Comparison of ENCODE assay signal across 35 mouse cellular contexts in genomic region chr8:104806127-104806526, GRCm38 (mm10). TPM values are rescaled to one million over a fixed set of nuclear protein-coding genes. Genes with fewer than 3 reads are reported as not detected.
DNase-seq lines count a peak whose midpoint lies in the region; ATAC-seq and TF ChIP-seq lines count a peak whose summit lies in the region.
"Had no signal": no experiment of that assay in that cellular context is flagged by ENCODE, and none has a peak within 500 bp of the region (broad histone marks: within the 10 kb centered on the region; RNA-seq: fewer than 3 reads in every experiment).

No protein-coding gene starts in this region.

- H3K27ac ChIP-seq in embryonic facial prominence, embryonic 14.5 days (replicated peaks; ENCODE audit: low read depth, low read length): no peak overlapping the region
- no peak overlapping the region for H3K27ac ChIP-seq in embryonic facial prominence, embryonic 10.5 days (replicated peaks)
- H3K27ac ChIP-seq in midbrain, embryonic 11.5 days (ENCODE audit: low read depth, low read length): no peak overlapping the region
- no peak overlapping the region for H3K27ac ChIP-seq in midbrain, postnatal 0 days (ENCODE audit: low read depth, low read length)
- H3K27ac ChIP-seq in heart, embryonic 11.5 days (ENCODE audit: low read depth, low read length): no peak overlapping the region
- H3K27ac ChIP-seq in hindbrain, embryonic 13.5 days: no peak overlapping the region
- H3K27ac ChIP-seq: embryonic facial prominence, embryonic 12.5 days; heart, embryonic 10.5 days; hindbrain, embryonic 12.5 days; kidney, postnatal 0 days; liver, embryonic 14.5 days; macrophage; neural tube, embryonic 12.5 days had no signal

- 24% methylated on average over 2 of the region's 2 CpGs for WGBS in embryonic facial prominence, embryonic 14.5 days
- 17% methylated on average over 2 of the region's 2 CpGs for WGBS in embryonic facial prominence, embryonic 10.5 days
- WGBS in midbrain, embryonic 11.5 days: 9% methylated on average over 2 of the region's 2 CpGs
- 0% methylated on average over 2 of the region's 2 CpGs for WGBS in midbrain, postnatal 0 days
- 36% methylated on average over 2 of the region's 2 CpGs for WGBS in heart, embryonic 11.5 days (ENCODE audit: insufficient replicate concordance)
- WGBS in hindbrain, embryonic 13.5 days: 26% methylated on average over 2 of the region's 2 CpGs

- no peaks in the 10 kb centered on the region for H3K9me3 ChIP-seq in embryonic facial prominence, embryonic 14.5 days (ENCODE audit: control insufficient read depth, low read length)
- H3K9me3 ChIP-seq in embryonic facial prominence, embryonic 10.5 days: no peaks in the 10 kb centered on the region
- no peaks in the 10 kb centered on the region for H3K9me3 ChIP-seq in midbrain, embryonic 11.5 days (ENCODE audit: control insufficient read depth, low read length)
- no peaks in the 10 kb centered on the region for H3K9me3 ChIP-seq in midbrain, postnatal 0 days (ENCODE audit: low read length)
- no peaks in the 10 kb centered on the region for H3K9me3 ChIP-seq in heart, embryonic 11.5 days (replicated peaks; ENCODE audit: control insufficient read depth, low read length)
- no peaks in the 10 kb centered on the region for H3K9me3 ChIP-seq in hindbrain, embryonic 13.5 days
- H3K9me3 ChIP-seq: embryonic facial prominence, embryonic 12.5 days; heart, embryonic 10.5 days; hindbrain, embryonic 12.5 days; neural tube, embryonic 12.5 days had no signal

- peak; percentile 8 for DNase-seq in embryonic facial prominence, embryonic 14.5 days (ENCODE audit: low spot score)
- DNase-seq in embryonic facial prominence, embryonic 10.5 days (ENCODE audit: low spot score): no peak
- peak; percentile 86 for DNase-seq in midbrain, embryonic 11.5 days (ENCODE audit: low spot score, missing footprints)
- no peak for DNase-seq in midbrain, postnatal 0 days (ENCODE audit: low spot score)
- peak; percentile 34 for DNase-seq in retina, adult 2 months (ENCODE audit: low read depth, low spot score)
- DNase-seq: adrenal gland, postnatal 25 days; B cell, adult 2 months; cerebellum, adult 18-20 months; gastrocnemius, postnatal 25 days; heart, adult 11 months; heart, postnatal 36 days; kidney, adult 8-10 months; kidney, postnatal 4 days; layer of hippocampus, postnatal 36 days; liver; lung, adult 2 months; lung, postnatal 10 days; right cerebral cortex, adult 18-20 months; spleen, adult 18-20 months; thymus, postnatal 25 days had no signal

- H3K36me3 ChIP-seq in embryonic facial prominence, embryonic 14.5 days (ENCODE audit: control insufficient read depth, insufficient read depth, low read length): no peaks in the 10 kb centered on the region
- H3K36me3 ChIP-seq in embryonic facial prominence, embryonic 10.5 days (replicated peaks): no peaks in the 10 kb centered on the region
- H3K36me3 ChIP-seq in midbrain, embryonic 11.5 days (ENCODE audit: control insufficient read depth, insufficient read depth, low read length): no peaks in the 10 kb centered on the region
- no peaks in the 10 kb centered on the region for H3K36me3 ChIP-seq in midbrain, postnatal 0 days (ENCODE audit: insufficient read depth, low read length)
- no peaks in the 10 kb centered on the region for H3K36me3 ChIP-seq in heart, embryonic 11.5 days (ENCODE audit: control insufficient read depth, insufficient read depth, low read length)
- no peaks in the 10 kb centered on the region for H3K36me3 ChIP-seq in hindbrain, embryonic 13.5 days
- H3K36me3 ChIP-seq: embryonic facial prominence, embryonic 12.5 days; heart, embryonic 10.5 days; hindbrain, embryonic 12.5 days; neural tube, embryonic 12.5 days had no signal

- no peaks in the 10 kb centered on the region for H3K4me1 ChIP-seq in embryonic facial prominence, embryonic 14.5 days (ENCODE audit: control insufficient read depth, insufficient read depth, low read length)
- H3K4me1 ChIP-seq in embryonic facial prominence, embryonic 10.5 days: peaks cover 4% of the 10 kb centered on the region; the same call in 1 of the 2 replicates
- peaks cover 5% of the 10 kb centered on the region for H3K4me1 ChIP-seq in midbrain, embryonic 11.5 days (ENCODE audit: control insufficient read depth, insufficient read depth, low read length)
- no peaks in the 10 kb centered on the region for H3K4me1 ChIP-seq in midbrain, postnatal 0 days (ENCODE audit: insufficient read depth, low read length)
- no peaks in the 10 kb centered on the region for H3K4me1 ChIP-seq in heart, embryonic 11.5 days (ENCODE audit: control insufficient read depth, insufficient read depth, low read length)
- no peaks in the 10 kb centered on the region for H3K4me1 ChIP-seq in hindbrain, embryonic 13.5 days (replicated peaks)
- H3K4me1 ChIP-seq: heart, embryonic 10.5 days; hindbrain, embryonic 12.5 days; neural tube, embryonic 12.5 days had no signal

- H3K27me3 ChIP-seq in embryonic facial prominence, embryonic 14.5 days (replicated peaks; ENCODE audit: control insufficient read depth, insufficient read depth, low read length): no peaks in the 10 kb centered on the region
- no peaks in the 10 kb centered on the region for H3K27me3 ChIP-seq in embryonic facial prominence, embryonic 10.5 days (replicated peaks; ENCODE audit: low read depth, poor library complexity, severe bottlenecking)
- no peaks in the 10 kb centered on the region for H3K27me3 ChIP-seq in midbrain, embryonic 11.5 days (ENCODE audit: control insufficient read depth, insufficient read depth, low read length)
- no peaks in the 10 kb centered on the region for H3K27me3 ChIP-seq in midbrain, postnatal 0 days (ENCODE audit: insufficient read depth, low read length)
- no peaks in the 10 kb centered on the region for H3K27me3 ChIP-seq in heart, embryonic 11.5 days (ENCODE audit: control insufficient read depth, insufficient read depth, low read length)
- H3K27me3 ChIP-seq in hindbrain, embryonic 13.5 days: no peaks in the 10 kb centered on the region
- H3K27me3 ChIP-seq: embryonic facial prominence, embryonic 12.5 days; hindbrain, embryonic 12.5 days; neural tube, embryonic 12.5 days had no signal

- H3K4me3 ChIP-seq in embryonic facial prominence, embryonic 14.5 days (ENCODE audit: low read depth, low read length): no peak overlapping the region
- no peak overlapping the region for H3K4me3 ChIP-seq in embryonic facial prominence, embryonic 10.5 days
- no peak overlapping the region for H3K4me3 ChIP-seq in midbrain, embryonic 11.5 days (ENCODE audit: low read depth, low read length)
- H3K4me3 ChIP-seq in midbrain, postnatal 0 days (ENCODE audit: low read depth, low read length): no peak overlapping the region
- H3K4me3 ChIP-seq in heart, embryonic 11.5 days (ENCODE audit: low read depth, low read length): no peak overlapping the region
- H3K4me3 ChIP-seq in hindbrain, embryonic 13.5 days: no peak overlapping the region
- H3K4me3 ChIP-seq: embryonic facial prominence, embryonic 12.5 days; heart, embryonic 10.5 days; hindbrain, embryonic 12.5 days; myocyte; neural tube, embryonic 12.5 days had no signal

- TF ChIP-seq CTCF in midbrain, postnatal 0 days (IDR thresholded peaks at IDR 0.05): no peak

- no peak overlapping the region for H3K4me2 ChIP-seq in embryonic facial prominence, embryonic 14.5 days (ENCODE audit: low read depth, low read length)
- H3K4me2 ChIP-seq in midbrain, embryonic 11.5 days: no peak overlapping the region
- no peak overlapping the region for H3K4me2 ChIP-seq in midbrain, postnatal 0 days (ENCODE audit: low read depth, low read length, poor library complexity, severe bottlenecking)
- H3K4me2 ChIP-seq in heart, embryonic 11.5 days: no peak overlapping the region
- no peak overlapping the region for H3K4me2 ChIP-seq in hindbrain, embryonic 13.5 days
- H3K4me2 ChIP-seq: embryonic facial prominence, embryonic 12.5 days; hindbrain, embryonic 12.5 days; neural tube, embryonic 12.5 days had no signal

- H3K9ac ChIP-seq in embryonic facial prominence, embryonic 14.5 days (ENCODE audit: low read depth, low read length): no peak overlapping the region
- no peak overlapping the region for H3K9ac ChIP-seq in midbrain, embryonic 11.5 days (ENCODE audit: low read length)
- H3K9ac ChIP-seq in midbrain, postnatal 0 days (replicated peaks; ENCODE audit: low read length, poor library complexity, severe bottlenecking): no peak overlapping the region
- H3K9ac ChIP-seq in heart, embryonic 11.5 days (ENCODE audit: low read depth, low read length): no peak overlapping the region
- H3K9ac ChIP-seq in hindbrain, embryonic 13.5 days: no peak overlapping the region
- H3K9ac ChIP-seq: embryonic facial prominence, embryonic 12.5 days; hindbrain, embryonic 12.5 days; liver, embryonic 14.5 days; neural tube, embryonic 12.5 days had no signal

- no peak; the same call in 1 of the 2 replicates for ATAC-seq in embryonic facial prominence, embryonic 14.5 days (ENCODE audit: low read depth)
- peak; percentile 73 for ATAC-seq in midbrain, embryonic 11.5 days (ENCODE audit: low FRiP score)
- no peak for ATAC-seq in midbrain, postnatal 0 days (ENCODE audit: low FRiP score)
- no peak for ATAC-seq in heart, embryonic 11.5 days (replicated peaks; ENCODE audit: insufficient number of reproducible peaks, low FRiP score, low TSS enrichment)
- ATAC-seq in hindbrain, embryonic 13.5 days (ENCODE audit: low FRiP score): no peak
- ATAC-seq: forebrain, embryonic 14.5 days; intestine, embryonic 16.5 days had no signal

RNA-seq across cellular contexts. Expression of gene Ces2b, which starts 25.2 kb away (rescaled TPM):
- 0.17 TPM in 1 of 2 replicates, not detected in the other for polyA plus RNA-seq in embryonic facial prominence, embryonic 14.5 days (2014; fragmentation: Nextera tagmentation; extraction: Ambion mirVana)
- polyA plus RNA-seq in embryonic facial prominence, embryonic 10.5 days (2016; fragmentation: Nextera tagmentation; extraction: Ambion mirVana): 0.04 and 0.29 TPM in 2 replicates
- polyA plus RNA-seq in midbrain, embryonic 11.5 days (2014; fragmentation: Nextera tagmentation; extraction: Ambion mirVana): 0.15 and 0.40 TPM in 2 replicates
- 0.49 TPM in 1 of 2 replicates, not detected in the other for total RNA-seq in midbrain, postnatal 0 days (2014; rRNA removed)
- polyA plus RNA-seq in midbrain, postnatal 0 days (2015; fragmentation: Nextera tagmentation; extraction: Ambion mirVana): 0.11 and 0.17 TPM in 2 replicates
- not detected in 2 replicates for polyA plus RNA-seq in heart, embryonic 11.5 days (2014; fragmentation: Nextera tagmentation; extraction: Ambion mirVana)
- 0.30 and 0.38 TPM in 2 replicates for polyA plus RNA-seq in hindbrain, embryonic 13.5 days (2015; fragmentation: Nextera tagmentation; extraction: Ambion mirVana)
- total RNA-seq: gastrocnemius, postnatal 25 days had no signal
- polyA plus RNA-seq: heart, embryonic 10.5 days; heart, embryonic 16.5 days; macrophage; myocyte had no signal

RNA-seq across cellular contexts. Expression of gene Ces2c, which starts 40.7 kb away (rescaled TPM):
- not detected in 2 replicates for polyA plus RNA-seq in embryonic facial prominence, embryonic 14.5 days (2014; fragmentation: Nextera tagmentation; extraction: Ambion mirVana)
- not detected in 2 replicates for polyA plus RNA-seq in embryonic facial prominence, embryonic 10.5 days (2016; fragmentation: Nextera tagmentation; extraction: Ambion mirVana)
- polyA plus RNA-seq in midbrain, embryonic 11.5 days (2014; fragmentation: Nextera tagmentation; extraction: Ambion mirVana): not detected in 2 replicates
- not detected in 2 replicates for total RNA-seq in midbrain, postnatal 0 days (2014; rRNA removed)
- polyA plus RNA-seq in midbrain, postnatal 0 days (2015; fragmentation: Nextera tagmentation; extraction: Ambion mirVana): not detected in 2 replicates
- polyA plus RNA-seq in heart, embryonic 11.5 days (2014; fragmentation: Nextera tagmentation; extraction: Ambion mirVana): not detected in 2 replicates
- not detected in 2 replicates for polyA plus RNA-seq in hindbrain, embryonic 13.5 days (2015; fragmentation: Nextera tagmentation; extraction: Ambion mirVana)
- total RNA-seq: adrenal gland, adult 18-20 months; adrenal gland, postnatal 25 days; heart, postnatal 36 days; layer of hippocampus, postnatal 36 days had no signal
- polyA plus RNA-seq: embryonic facial prominence, embryonic 12.5 days; forebrain, embryonic 14.5 days; heart, embryonic 10.5 days; hindbrain, embryonic 12.5 days; limb, embryonic 11.5 days; macrophage; neural tube, embryonic 12.5 days had no signal

Comparison
In these comparisons a context has a peak if more than half of its experiments do, and no peak if none do; other contexts are left out.
1. DNase-seq: peak in embryonic facial prominence, embryonic 14.5 days (single experiment), midbrain, embryonic 11.5 days (single experiment) and retina, adult 2 months (single experiment); none in embryonic facial prominence, embryonic 10.5 days (single experiment) and midbrain, postnatal 0 days (single experiment).